Mouse (Mus musculus): ENCODE measurements around the gene Mxi1. TPM values are rescaled to one million over a fixed set of nuclear protein-coding genes. Genes with fewer than 3 reads are reported as not detected.
A peak's percentile ranks its signal among the peaks of the same experiment; 100 is the strongest.

The Mxi1 gene
- polyA plus RNA-seq, 2 experiments = 16.5 to 27.7 TPM

DNA sequence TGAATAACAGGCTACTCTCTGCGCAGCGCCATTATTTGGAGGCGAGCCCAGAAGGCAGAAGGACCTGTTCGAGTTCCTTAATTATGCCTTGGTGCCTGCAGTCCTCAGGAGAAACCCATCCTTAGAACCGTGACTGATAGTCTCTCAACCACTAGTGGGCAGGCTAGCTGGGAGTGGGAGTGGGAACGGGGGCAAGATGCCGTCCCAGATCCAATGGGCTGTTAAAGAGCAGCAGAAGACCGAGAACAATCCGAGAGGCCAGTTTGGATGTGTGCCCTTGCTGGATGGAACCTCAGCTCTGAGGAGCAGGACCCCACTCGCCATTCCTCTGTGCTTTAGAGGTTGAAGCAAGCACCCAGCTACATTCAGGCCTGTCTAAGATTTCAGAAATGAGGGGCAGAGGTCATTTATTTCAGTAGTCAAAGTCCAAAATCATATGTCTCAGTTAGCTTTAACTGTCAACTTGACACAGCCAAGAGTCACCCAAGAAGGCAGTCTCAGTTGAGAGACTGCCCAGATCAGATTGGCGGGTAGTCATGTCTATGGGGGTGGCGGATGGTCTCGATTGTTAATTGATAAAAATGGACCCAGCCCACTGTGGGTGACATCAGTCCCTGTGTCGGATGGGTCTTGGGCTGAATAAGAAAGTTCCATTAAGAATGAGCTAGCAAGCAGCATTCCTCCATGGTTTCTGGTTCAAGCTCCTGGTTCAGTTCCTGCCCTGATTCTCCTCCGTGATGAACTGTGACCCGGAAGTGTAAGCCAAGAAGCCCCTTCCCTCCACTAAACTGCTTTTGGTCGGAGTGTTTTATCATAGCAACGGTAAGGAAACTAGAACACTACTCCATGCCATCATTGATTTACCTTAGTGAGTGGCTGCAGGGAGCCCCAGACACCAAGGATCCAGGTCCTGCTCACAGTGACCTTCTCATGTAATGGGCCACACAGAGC lies 112.3 kb downstream of the Mxi1 start:
- DNase-seq (ENCODE audit: low read depth in 3 of 3, low spot score in 3 of 3) (no peak), ATAC-seq (ENCODE audit: insufficient read depth) (no peak)
- Histone ChIP-seq H3K4me2 (ENCODE audit: low read depth) (no peak overlapping the region), H3K27ac (no peak overlapping the region), H3K27me3 (ENCODE audit: control insufficient read depth, insufficient read depth, low read length) (no peaks in the 10 kb centered on the region; the same call in 1 of the 2 replicates), H3K9me3 (ENCODE audit: control insufficient read depth, low read length) (no peaks in the 10 kb centered on the region), H3K4me3 (ENCODE audit: insufficient read depth in 1 of 2, low read depth in 2 of 2, low read length in 2 of 2) (no peak overlapping the region), H3K36me3 (replicated peaks; ENCODE audit: control insufficient read depth, insufficient read depth, low read depth) (no peaks in the 10 kb centered on the region), H3K4me1 (replicated peaks; ENCODE audit: control insufficient read depth in 2 of 2, insufficient read depth in 2 of 2, low read length in 1 of 2) (peaks cover 0 to 15% of the 10 kb centered on the region in 2 experiments; a peak in 2 of 4 replicates), H3K9ac (replicated peaks) (no peak overlapping the region)
- TF ChIP-seq CTCF (IDR thresholded peaks at IDR 0.05; ENCODE audit: low read depth) (peak; percentile 36; the same call in 1 of the 2 replicates), EP300 (IDR thresholded peaks at IDR 0.05; ENCODE audit: low read depth) (no peak)
- 43% methylated on average over 18 of the region's 18 CpGs for WGBS (ENCODE audit: insufficient replicate concordance)

DNA sequence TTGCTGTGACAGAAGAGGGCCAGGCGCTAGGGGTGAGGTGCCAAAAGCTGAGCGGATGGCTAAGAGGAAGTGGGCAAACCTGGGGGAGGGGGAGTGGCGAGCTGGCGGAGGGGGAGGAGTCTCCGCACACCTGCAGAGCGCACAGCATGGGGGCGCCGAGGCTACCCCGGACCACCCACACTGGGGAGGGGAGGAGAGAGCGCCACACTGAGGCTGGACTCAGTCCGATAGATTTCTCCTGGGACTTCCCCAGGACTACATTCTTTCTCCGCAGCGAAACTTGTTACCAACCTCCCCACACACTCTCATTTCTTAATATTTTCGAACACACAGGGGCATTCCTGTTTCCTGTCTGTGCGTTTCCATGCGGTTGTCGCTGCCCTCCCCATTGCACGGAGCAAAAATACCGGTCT lies 113.0 kb downstream of the Mxi1 start:
- DNase-seq (ENCODE audit: low read depth in 3 of 3, low spot score in 3 of 3) (no peak), ATAC-seq (ENCODE audit: insufficient read depth) (no peak)
- Histone ChIP-seq H3K36me3 (replicated peaks; ENCODE audit: control insufficient read depth, insufficient read depth, low read depth) (no peaks in the 10 kb centered on the region), H3K4me3 (ENCODE audit: insufficient read depth in 1 of 2, low read depth in 2 of 2, low read length in 2 of 2) (no peak overlapping the region), H3K4me2 (ENCODE audit: low read depth) (peak overlapping the region; percentile 37), H3K27ac (no peak overlapping the region), H3K9me3 (ENCODE audit: control insufficient read depth, low read length) (no peaks in the 10 kb centered on the region), H3K27me3 (ENCODE audit: control insufficient read depth, insufficient read depth, low read length) (no peaks in the 10 kb centered on the region; the same call in 1 of the 2 replicates), H3K4me1 (replicated peaks; ENCODE audit: control insufficient read depth in 2 of 2, insufficient read depth in 2 of 2, low read length in 1 of 2) (peaks cover 0 to 15% of the 10 kb centered on the region in 2 experiments; a peak in 2 of 4 replicates), H3K9ac (replicated peaks) (no peak overlapping the region)
- WGBS (ENCODE audit: insufficient replicate concordance) = 7% methylated on average over 19 of the region's 19 CpGs
- TF ChIP-seq EP300 (IDR thresholded peaks at IDR 0.05; ENCODE audit: low read depth) = no peak
- no peak for TF ChIP-seq CTCF (IDR thresholded peaks at IDR 0.05; ENCODE audit: low read depth)

DNA sequence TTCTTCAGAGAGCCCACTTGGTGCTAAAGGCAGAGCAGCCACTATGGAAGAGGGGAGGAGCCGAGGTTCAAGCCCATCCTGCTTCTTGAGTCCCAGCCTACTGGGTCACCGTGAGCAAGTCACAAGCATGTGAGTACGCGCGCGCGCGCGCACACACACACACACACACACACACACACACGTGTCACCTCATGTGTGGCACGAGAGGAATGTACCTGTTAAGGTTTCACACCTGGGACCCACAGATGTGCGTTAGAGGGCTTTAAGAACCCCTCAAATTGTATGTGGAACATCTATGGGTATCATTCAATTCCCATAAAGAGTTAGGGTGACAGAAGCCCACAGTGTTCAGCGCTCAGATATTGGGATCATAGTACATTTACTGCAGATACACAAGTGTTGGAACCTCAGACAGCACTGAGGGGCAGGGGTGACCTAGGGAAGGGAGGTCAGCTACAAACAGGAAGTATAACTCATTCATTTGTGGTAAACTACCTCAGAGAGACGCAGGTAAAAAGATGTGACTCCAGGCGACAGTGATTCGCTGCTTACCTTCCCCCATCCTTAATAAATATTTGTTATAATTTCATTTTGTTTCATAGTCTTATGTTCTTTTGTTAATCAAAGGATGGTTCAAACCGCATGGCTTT lies 113.6 kb downstream of the Mxi1 start:
- peak overlapping the region; percentile 37; the same call in 1 of the 2 replicates for H3K4me2 ChIP-seq (ENCODE audit: low read depth)
- no peaks in the 10 kb centered on the region for H3K9me3 ChIP-seq (ENCODE audit: control insufficient read depth, low read length)
- no peak overlapping the region for H3K9ac ChIP-seq (replicated peaks)
- ATAC-seq (ENCODE audit: insufficient read depth) = no peak
- H3K27me3 ChIP-seq (ENCODE audit: control insufficient read depth, insufficient read depth, low read length) = no peaks in the 10 kb centered on the region; the same call in 1 of the 2 replicates
- WGBS (ENCODE audit: insufficient replicate concordance) = 32% methylated on average over 17 of the region's 17 CpGs
- no peak overlapping the region for H3K27ac ChIP-seq
- no peak for DNase-seq (ENCODE audit: low read depth in 3 of 3, low spot score in 3 of 3)
- peaks cover 0 to 15% of the 10 kb centered on the region in 2 experiments; a peak in 2 of 4 replicates for H3K4me1 ChIP-seq (replicated peaks; ENCODE audit: control insufficient read depth in 2 of 2, insufficient read depth in 2 of 2, low read length in 1 of 2)
- no peak overlapping the region for H3K4me3 ChIP-seq (ENCODE audit: insufficient read depth in 1 of 2, low read depth in 2 of 2, low read length in 2 of 2)
- no peak for TF ChIP-seq EP300 (IDR thresholded peaks at IDR 0.05; ENCODE audit: low read depth)
- no peak for TF ChIP-seq CTCF (IDR thresholded peaks at IDR 0.05; ENCODE audit: low read depth)
- no peaks in the 10 kb centered on the region for H3K36me3 ChIP-seq (replicated peaks; ENCODE audit: control insufficient read depth, insufficient read depth, low read depth)

DNA sequence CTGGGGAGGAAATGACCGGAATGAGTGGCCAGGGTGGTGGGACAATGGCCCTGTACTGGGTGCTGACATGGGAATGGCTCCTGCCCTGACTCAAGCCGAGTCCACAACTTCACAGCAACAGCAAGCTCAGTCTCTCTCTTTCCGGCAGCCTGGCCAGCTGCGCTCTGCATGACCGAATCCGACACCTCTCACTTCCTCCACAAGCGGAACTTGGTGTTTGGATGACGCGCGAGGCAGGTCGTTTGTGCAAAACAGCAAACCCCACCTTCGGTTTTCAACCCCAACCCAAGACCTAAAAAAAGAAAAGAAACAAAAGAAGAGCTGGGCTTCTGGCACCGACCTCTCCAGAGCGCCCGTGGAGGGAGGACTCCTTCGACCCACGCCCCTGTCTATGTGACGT lies 114.3 kb downstream of the Mxi1 start:
- Histone ChIP-seq H3K4me3 (ENCODE audit: insufficient read depth in 1 of 2, low read depth in 2 of 2, low read length in 2 of 2) (no peak overlapping the region), H3K36me3 (replicated peaks; ENCODE audit: control insufficient read depth, insufficient read depth, low read depth) (no peaks in the 10 kb centered on the region), H3K4me2 (ENCODE audit: low read depth) (no peak overlapping the region), H3K4me1 (replicated peaks; ENCODE audit: control insufficient read depth in 2 of 2, insufficient read depth in 2 of 2, low read length in 1 of 2) (peaks cover 0 to 15% of the 10 kb centered on the region in 2 experiments; a peak in 2 of 4 replicates), H3K27ac (no peak overlapping the region), H3K27me3 (ENCODE audit: control insufficient read depth, insufficient read depth, low read length) (no peaks in the 10 kb centered on the region; the same call in 1 of the 2 replicates), H3K9me3 (ENCODE audit: control insufficient read depth, low read length) (no peaks in the 10 kb centered on the region), H3K9ac (replicated peaks) (no peak overlapping the region)
- DNase-seq (ENCODE audit: low read depth in 3 of 3, low spot score in 3 of 3) = peak in 1 of 3 experiments; percentile 26
- 11% methylated on average over 18 of the region's 18 CpGs for WGBS (ENCODE audit: insufficient replicate concordance)
- TF ChIP-seq CTCF (IDR thresholded peaks at IDR 0.05; ENCODE audit: low read depth) = no peak
- no peak for TF ChIP-seq EP300 (IDR thresholded peaks at IDR 0.05; ENCODE audit: low read depth)
- ATAC-seq (ENCODE audit: insufficient read depth) = no peak

Other genes starting within 250 kb of the Mxi1 start
- gene Add3, start 170.1 kb upstream of the Mxi1 start, polyA plus RNA-seq (2012; rRNA removed) = 8.2 and 12.7 TPM in 2 replicates
- 21.7 and 26.7 TPM in 2 replicates for gene Add3, start 170.1 kb upstream of the Mxi1 start, polyA plus RNA-seq (2014; fragmentation: Nextera tagmentation; extraction: Ambion mirVana)
- gene Gm10197, start 61.2 kb downstream of the Mxi1 start, polyA plus RNA-seq (2012; rRNA removed) = not detected in 2 replicates
- 3.0 TPM in 1 of 2 replicates, not detected in the other for gene Gm10197, start 61.2 kb downstream of the Mxi1 start, polyA plus RNA-seq (2014; fragmentation: Nextera tagmentation; extraction: Ambion mirVana)
- 5.7 and 11.5 TPM in 2 replicates for gene Smndc1, start 80.1 kb downstream of the Mxi1 start, polyA plus RNA-seq (2012; rRNA removed)
- gene Smndc1, start 80.1 kb downstream of the Mxi1 start, polyA plus RNA-seq (2014; fragmentation: Nextera tagmentation; extraction: Ambion mirVana) = 17.4 and 22.1 TPM in 2 replicates
- 1.0 and 1.3 TPM in 2 replicates for gene Dusp5, start 218.6 kb downstream of the Mxi1 start, polyA plus RNA-seq (2012; rRNA removed)
- gene Dusp5, start 218.6 kb downstream of the Mxi1 start, polyA plus RNA-seq (2014; fragmentation: Nextera tagmentation; extraction: Ambion mirVana) = 1.8 and 1.9 TPM in 2 replicates

All from liver, embryonic 14.5 days (tissue).